Mouse (Mus musculus) liver, embryonic 16.5 days (tissue): ENCODE measurements around the gene Arhgef16. TPM values are rescaled to one million over a fixed set of nuclear protein-coding genes. Genes with fewer than 3 reads are reported as not detected.

Experiments
- ATAC-seq: fragments of 200-750 bp; cut with Nextera tagmentation; 2 replicates; pipeline ENCODE4 v1.8.0; 2017; ENCODE audit warnings: low read depth, mild to moderate bottlenecking, moderate number of reproducible peaks, moderate library complexity
- H3K27ac ChIP-seq: fragments of 300-500 bp; sonication (generic); 2 replicates; pipeline ENCODE4 v1.5.1; 2014; ENCODE audit warnings: mild to moderate bottlenecking, low read length
- H3K27me3 ChIP-seq: fragments of 300-500 bp; sonication (generic); 2 replicates; pipeline ENCODE4 v1.6.1; 2014; ENCODE audit warnings: low read depth, low read length, mixed read lengths; ENCODE audit not compliant: control insufficient read depth, insufficient read depth
- H3K36me3 ChIP-seq: fragments of 300-500 bp; sonication (generic); 2 replicates; pipeline ENCODE4 v1.6.1; 2014; ENCODE audit warnings: mild to moderate bottlenecking; ENCODE audit not compliant: control insufficient read depth, insufficient read depth
- H3K4me1 ChIP-seq: fragments of 300-500 bp; sonication (generic); 2 replicates; pipeline ENCODE4 v1.6.1; 2014; ENCODE audit warnings: low read depth, low read length, mixed read lengths; ENCODE audit not compliant: control insufficient read depth
- H3K4me2 ChIP-seq: fragments of 300-500 bp; sonication (generic); 2 replicates; pipeline ENCODE4 v1.6.1; 2014; ENCODE audit warnings: low read depth, low read length, mixed read lengths
- H3K4me3 ChIP-seq: fragments of 300-500 bp; sonication (generic); 2 replicates; pipeline ENCODE4 v1.5.1; 2014; ENCODE audit warnings: low read depth, mild to moderate bottlenecking, low read length
- H3K9ac ChIP-seq: fragments of 300-500 bp; sonication (generic); 2 replicates; pipeline ENCODE4 v1.6.1; 2014; ENCODE audit warnings: low read depth, low read length
- H3K9me3 ChIP-seq: fragments of 300-500 bp; sonication (generic); replicated peaks from 2 replicates; pipeline ENCODE4 v1.6.1; 2016; ENCODE audit warnings: low read length; ENCODE audit not compliant: control insufficient read depth
- WGBS: fragments of 180-500 bp; shearing (Covaris S2); extraction: QIAGEN DNeasy Blood & Tissue Kit; methylation state at CpG from one replicate; pipeline ENCODE4 v1.1.7; 2014; ENCODE audit not compliant: insufficient replicate concordance; 5-methylcytosine and 5-hydroxymethylcytosine counted together
- polyA plus RNA-seq: library from polyadenylated mRNA; unstranded; fragments of >200 nt; fragmentation: Nextera tagmentation; extraction: Ambion mirVana; gene quantifications from 2 replicates; pipeline ENCODE4 v1.2.1, GENCODE M21; 2015

The Arhgef16 gene
- polyA plus RNA-seq, 1 experiment from 2014 or later: 5.4 TPM

DNA sequence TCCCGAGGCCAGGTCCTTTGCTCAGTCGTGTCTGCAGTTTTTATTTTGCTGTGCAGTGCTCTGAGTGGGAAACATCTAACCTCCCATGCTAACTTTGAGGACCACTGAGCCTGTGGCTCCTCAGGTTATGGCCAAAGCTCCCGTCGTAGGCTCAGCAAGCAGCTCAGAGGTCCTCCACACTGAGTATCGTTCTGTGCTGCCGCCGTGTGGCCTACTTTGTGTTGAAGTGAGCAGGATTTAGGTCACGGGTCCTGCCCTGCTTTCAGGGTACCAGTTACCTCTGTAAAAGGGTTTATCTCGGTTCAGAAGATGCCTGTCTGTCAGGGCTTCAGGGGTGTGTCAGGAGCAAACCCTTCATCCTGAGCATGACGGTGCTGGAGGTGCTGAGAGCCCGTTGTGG lies 60.9 kb downstream of the Arhgef16 start:
- 53% methylated on average over 11 of the region's 11 CpGs for WGBS
- no peaks in the 10 kb centered on the region for H3K4me1 ChIP-seq
- H3K9me3 ChIP-seq: no peaks in the 10 kb centered on the region
- H3K36me3 ChIP-seq: no peaks in the 10 kb centered on the region
- H3K4me2 ChIP-seq: no peak overlapping the region
- no peak for ATAC-seq
- H3K4me3 ChIP-seq: no peak overlapping the region
- H3K27ac ChIP-seq: no peak overlapping the region
- H3K9ac ChIP-seq: no peak overlapping the region
- no peaks in the 10 kb centered on the region for H3K27me3 ChIP-seq

DNA sequence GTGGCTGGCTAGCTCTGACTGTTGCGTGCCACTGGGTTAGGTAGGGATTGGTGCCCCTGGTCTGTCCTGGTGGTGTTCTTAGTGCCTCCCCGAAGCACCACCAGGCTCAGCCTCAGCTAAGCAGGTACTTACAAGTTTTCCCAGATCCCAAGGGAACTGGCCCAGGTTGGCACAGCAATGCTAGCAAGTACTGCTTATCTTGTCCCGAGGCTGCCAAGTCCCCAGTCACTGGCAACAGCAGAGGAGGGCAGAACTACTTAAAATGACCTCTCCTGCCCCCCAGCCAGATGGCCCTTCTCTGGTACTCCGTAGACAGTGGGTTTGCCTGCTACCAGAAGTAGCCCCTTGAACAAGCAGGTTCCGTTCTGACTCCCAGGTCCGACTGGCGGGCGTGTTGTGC lies 62.3 kb downstream of the Arhgef16 start:
- Histone ChIP-seq H3K27ac (no peak overlapping the region), H3K4me3 (no peak overlapping the region), H3K4me1 (no peaks in the 10 kb centered on the region), H3K36me3 (no peaks in the 10 kb centered on the region), H3K9me3 (no peaks in the 10 kb centered on the region), H3K4me2 (no peak overlapping the region), H3K9ac (no peak overlapping the region), H3K27me3 (no peaks in the 10 kb centered on the region)
- no peak for ATAC-seq
- WGBS: 61% methylated on average over 8 of the region's 8 CpGs

DNA sequence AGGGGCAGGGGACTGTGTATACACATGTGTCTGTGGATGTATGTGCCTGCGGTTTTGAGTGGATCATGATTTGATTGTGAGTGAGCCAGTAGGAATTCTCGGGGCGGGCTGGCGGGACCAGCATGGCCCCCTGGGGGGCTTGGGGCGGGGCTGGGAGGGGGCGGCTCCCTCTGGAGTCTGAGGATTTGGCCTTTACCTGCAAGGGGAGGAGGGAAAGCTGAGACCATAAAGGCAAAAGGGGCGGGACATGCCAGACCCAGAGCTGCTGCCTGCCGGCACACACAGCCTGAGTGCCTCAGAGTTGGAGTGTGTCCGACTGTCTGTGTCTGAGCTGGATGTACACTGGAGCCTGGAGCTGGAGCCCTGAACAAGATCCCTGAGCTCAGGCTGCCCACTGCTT lies 64.2 kb downstream of the Arhgef16 start:
- ATAC-seq: no peak
- no peak overlapping the region for H3K4me2 ChIP-seq
- no peak overlapping the region for H3K4me3 ChIP-seq
- no peaks in the 10 kb centered on the region for H3K36me3 ChIP-seq
- H3K4me1 ChIP-seq: no peaks in the 10 kb centered on the region
- H3K27me3 ChIP-seq: no peaks in the 10 kb centered on the region
- H3K9ac ChIP-seq: no peak overlapping the region
- no peaks in the 10 kb centered on the region for H3K9me3 ChIP-seq
- no peak overlapping the region for H3K27ac ChIP-seq
- WGBS: 13% methylated on average over 9 of the region's 9 CpGs

DNA sequence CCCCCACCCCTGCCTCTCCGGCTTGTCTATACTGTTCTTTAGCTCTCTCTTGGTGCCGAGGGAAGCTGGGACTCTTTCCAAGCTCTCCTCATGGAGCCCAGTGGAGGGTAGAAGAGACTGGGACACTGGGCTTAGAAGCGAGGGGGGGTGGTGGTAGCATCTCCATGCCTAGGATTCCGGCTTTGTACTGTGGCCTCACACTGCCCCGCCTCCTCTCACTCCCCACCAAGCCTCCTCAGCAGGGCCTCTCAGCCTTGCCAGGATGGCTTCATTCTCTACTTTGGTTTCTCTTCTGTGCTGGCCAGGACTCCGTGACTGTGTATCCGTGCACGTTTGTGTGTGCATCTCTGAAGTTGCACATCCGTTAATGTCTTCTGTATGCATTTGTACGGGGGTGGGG lies 64.6 kb downstream of the Arhgef16 start:
- H3K4me3 ChIP-seq: no peak overlapping the region
- no peak overlapping the region for H3K27ac ChIP-seq
- ATAC-seq: no peak; the same call in 1 of the 2 replicates
- no peaks in the 10 kb centered on the region for H3K4me1 ChIP-seq
- no peaks in the 10 kb centered on the region for H3K9me3 ChIP-seq
- no peak overlapping the region for H3K9ac ChIP-seq
- no peaks in the 10 kb centered on the region for H3K36me3 ChIP-seq
- WGBS: 22% methylated on average over 10 of the region's 10 CpGs
- no peak overlapping the region for H3K4me2 ChIP-seq
- no peaks in the 10 kb centered on the region for H3K27me3 ChIP-seq

DNA sequence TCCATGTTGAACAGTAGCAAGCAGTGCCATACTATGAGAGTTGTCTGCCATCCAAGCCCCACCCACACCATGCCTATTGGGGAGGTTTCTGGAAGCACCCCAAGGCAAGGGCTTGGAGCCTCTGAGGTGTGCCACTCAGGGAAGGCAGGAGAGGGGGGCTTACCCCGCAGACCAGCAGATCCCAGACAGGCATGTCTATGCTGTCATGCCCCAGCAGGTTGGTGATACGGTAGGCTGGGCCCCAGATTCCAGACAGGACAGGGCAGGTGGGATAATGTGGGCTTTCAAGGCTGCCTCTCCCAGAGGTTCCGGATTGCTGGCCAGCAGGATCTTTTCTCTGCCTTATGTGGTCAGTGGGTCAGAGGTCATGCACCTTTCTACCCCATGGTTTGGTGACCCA lies 65.5 kb downstream of the Arhgef16 start:
- WGBS: 64% methylated on average over 3 of the region's 3 CpGs
- ATAC-seq: no peak

DNA sequence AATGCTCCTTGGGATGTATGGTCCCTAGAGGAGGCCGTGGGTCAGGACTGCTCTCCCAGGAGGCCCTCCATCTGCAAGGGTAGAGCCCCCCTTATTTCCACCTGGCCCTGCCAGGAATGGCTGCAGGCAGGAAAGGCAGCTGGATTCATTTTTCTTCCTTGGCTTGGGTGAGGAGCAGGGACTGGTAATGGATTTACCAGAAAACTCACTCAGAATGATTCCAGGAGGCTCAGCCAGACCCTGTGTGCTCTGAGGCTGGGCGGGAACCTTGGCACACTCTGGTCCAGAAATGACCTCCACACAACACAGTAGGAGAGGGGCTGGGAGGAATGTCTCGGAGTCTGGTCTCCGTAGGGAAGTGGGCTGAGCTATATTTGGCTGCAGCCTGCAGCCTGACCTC lies 69.2 kb downstream of the Arhgef16 start:
- ATAC-seq: no peak
- H3K27ac ChIP-seq: no peak overlapping the region
- H3K4me1 ChIP-seq: no peaks in the 10 kb centered on the region
- H3K27me3 ChIP-seq: no peaks in the 10 kb centered on the region
- no peak overlapping the region for H3K4me3 ChIP-seq
- no peaks in the 10 kb centered on the region for H3K36me3 ChIP-seq
- no peak overlapping the region for H3K4me2 ChIP-seq
- H3K9ac ChIP-seq: no peak overlapping the region
- WGBS: 47% methylated on average over 4 of the region's 4 CpGs
- no peaks in the 10 kb centered on the region for H3K9me3 ChIP-seq

More for the DNA sequence above, 65.5 kb downstream of the Arhgef16 start:
- no peaks in the 10 kb centered on the region for H3K27me3 ChIP-seq
- H3K4me2 ChIP-seq: no peak overlapping the region
- H3K9me3 ChIP-seq: no peaks in the 10 kb centered on the region
- H3K4me3 ChIP-seq: no peak overlapping the region
- H3K4me1 ChIP-seq: no peaks in the 10 kb centered on the region
- H3K36me3 ChIP-seq: no peaks in the 10 kb centered on the region
- no peak overlapping the region for H3K27ac ChIP-seq
- no peak overlapping the region for H3K9ac ChIP-seq

DNA sequence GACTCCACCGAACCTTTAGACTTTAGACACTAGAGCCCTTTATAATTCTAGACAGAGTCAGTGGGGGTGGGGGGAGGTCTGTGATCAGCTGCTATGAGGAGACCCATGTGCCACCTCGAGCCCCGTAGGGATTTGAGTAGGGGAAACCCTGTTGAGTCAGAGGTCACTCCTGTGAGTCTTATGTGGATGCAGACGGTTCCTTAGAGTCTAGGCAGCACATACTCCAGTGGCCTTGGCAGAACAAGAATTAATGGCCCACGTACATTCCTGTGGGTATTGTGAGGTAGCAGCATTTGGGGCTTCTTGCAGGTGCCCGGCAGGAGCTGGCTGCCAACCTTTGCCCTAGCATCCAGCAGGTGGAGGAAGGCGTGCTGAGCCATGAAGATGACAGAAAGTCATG lies 70.1 kb downstream of the Arhgef16 start:
- no peaks in the 10 kb centered on the region for H3K36me3 ChIP-seq
- H3K27ac ChIP-seq: no peak overlapping the region
- no peaks in the 10 kb centered on the region for H3K9me3 ChIP-seq
- 55% methylated on average over 7 of the region's 7 CpGs for WGBS
- no peaks in the 10 kb centered on the region for H3K27me3 ChIP-seq
- no peaks in the 10 kb centered on the region for H3K4me1 ChIP-seq
- ATAC-seq: no peak
- no peak overlapping the region for H3K4me2 ChIP-seq
- no peak overlapping the region for H3K4me3 ChIP-seq
- H3K9ac ChIP-seq: no peak overlapping the region

DNA sequence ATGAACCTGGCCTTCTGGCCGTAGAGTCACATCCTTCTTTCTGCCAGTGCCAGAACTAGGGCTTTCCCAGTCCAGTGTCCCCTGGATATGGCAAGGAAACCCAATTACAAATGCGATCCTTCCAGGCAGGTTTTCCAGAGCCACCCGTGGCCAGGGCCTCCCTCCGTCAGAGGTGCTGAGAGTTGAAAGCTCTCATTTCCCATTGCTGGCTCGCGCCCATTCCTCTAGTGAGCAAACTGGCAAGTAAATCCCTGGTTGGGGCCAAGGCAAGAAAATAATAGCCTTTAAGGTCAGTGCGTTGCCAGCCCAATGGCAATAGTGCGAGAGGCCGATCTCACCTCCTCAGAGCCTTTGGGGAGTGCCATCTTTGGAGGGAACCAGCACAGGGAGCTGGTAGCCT lies 71.9 kb downstream of the Arhgef16 start:
- Histone ChIP-seq H3K4me3 (no peak overlapping the region), H3K9ac (no peak overlapping the region), H3K4me1 (no peaks in the 10 kb centered on the region), H3K36me3 (no peaks in the 10 kb centered on the region), H3K9me3 (no peaks in the 10 kb centered on the region), H3K27me3 (no peaks in the 10 kb centered on the region), H3K4me2 (no peak overlapping the region), H3K27ac (no peak overlapping the region)
- 71% methylated on average over 9 of the region's 9 CpGs for WGBS
- no peak for ATAC-seq
